Mouse (Mus musculus) erythroid progenitor cell, adult 5-6 weeks (primary cell): ENCODE data around the gene Klhl12. TPM values are rescaled to one million over a fixed set of nuclear protein-coding genes. Genes with fewer than 3 reads are reported as not detected.
A peak's percentile ranks its signal among the peaks of the same experiment; 100 is the strongest.
"Not testable (repeated sequence)": the region's sequence is repeated elsewhere in the genome, so short reads cannot be mapped to it uniquely, and the experiment has no call there.

Experiments
- ATAC-seq: replicated peaks from 2 replicates; pipeline ENCODE4 v1.8.0; 2016; ENCODE audit warnings: moderate number of reproducible peaks, mild to moderate bottlenecking, moderate TSS enrichment, inconsistent platforms; ENCODE audit not compliant: poor library complexity, low FRiP score, severe bottlenecking
- total RNA-seq, 2 experiments: library from RNA; stranded (forward) in 1 of 2; stranded (reverse) in 1 of 2; fragments of 150-400 nt in 1 of 2; fragments of 186-747, 209-891 nt in 1 of 2; gene quantifications; 2 replicates each; pipeline versions ENCODE4 v1.2.3 to v1.2.4; 2015 to 2017; ENCODE audit warnings: low replicate concordance in 2 of 2

Klhl12 gene
- total RNA-seq (2015; ENCODE audit: low replicate concordance) (134 TPM in 2 replicates), total RNA-seq (2017; ENCODE audit: low replicate concordance) (126 and 208 TPM in 2 replicates)

GRCm38 (mm10) chr1:134454904-134455824 lies at the start of gene Klhl12:
Gene Klhl12 (plus strand): TSS chr1:134455531.
- peak; percentile 87 for ATAC-seq

GRCm38 (mm10) chr1:134406414-134406771 lies 48.9 kb upstream of the Klhl12 start:
- peak; percentile 10; the same call in 1 of the 2 replicates for ATAC-seq

- no peak for ATAC-seq
Measured at GRCm38 (mm10) chr1:134408080-134408479, 47.3 kb upstream of the Klhl12 start.

DNA sequence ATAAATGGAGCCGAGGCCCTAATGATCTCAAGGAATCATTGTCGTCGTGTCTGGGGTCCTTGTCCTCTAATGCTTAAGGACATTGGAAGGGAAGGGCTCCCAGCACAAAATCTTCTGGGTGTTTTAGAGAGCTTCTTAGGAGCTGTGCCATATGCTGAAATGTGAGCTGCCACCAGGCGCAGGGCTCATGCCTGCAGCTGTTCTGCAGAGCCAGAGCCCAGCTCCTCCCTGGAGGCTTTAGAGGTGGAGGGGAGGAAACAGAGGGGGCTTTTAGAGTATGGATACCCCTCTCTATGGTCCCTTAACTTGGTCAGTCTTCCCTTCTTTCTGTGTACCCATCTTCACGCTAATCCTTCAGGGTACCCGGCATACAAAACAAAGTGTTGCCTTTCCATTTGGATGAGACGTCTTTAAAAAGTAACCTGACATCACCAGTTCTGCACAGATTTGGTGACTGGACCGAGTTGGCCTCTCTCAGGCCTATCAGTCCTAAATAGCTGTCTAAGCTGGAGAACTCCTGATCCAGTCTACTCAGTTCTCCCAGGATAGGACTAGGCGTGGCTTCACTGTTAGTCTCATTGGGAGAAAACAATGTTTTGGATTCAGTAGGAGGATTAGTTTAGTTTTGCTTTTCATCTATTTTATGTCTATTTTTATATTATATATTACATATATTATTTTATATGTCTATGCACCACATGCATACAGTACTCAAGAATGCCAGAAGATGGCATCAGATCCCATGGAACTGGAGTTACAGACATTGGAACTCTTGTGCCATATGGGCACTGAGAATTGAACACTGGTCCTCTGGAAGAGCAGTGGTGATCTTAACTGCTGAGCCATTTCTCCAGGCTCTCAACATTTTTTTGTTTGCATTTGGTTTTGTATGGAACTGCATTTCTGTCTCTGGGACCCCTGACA lies 43.4 kb upstream of the Klhl12 start:
- ATAC-seq: no peak

DNA sequence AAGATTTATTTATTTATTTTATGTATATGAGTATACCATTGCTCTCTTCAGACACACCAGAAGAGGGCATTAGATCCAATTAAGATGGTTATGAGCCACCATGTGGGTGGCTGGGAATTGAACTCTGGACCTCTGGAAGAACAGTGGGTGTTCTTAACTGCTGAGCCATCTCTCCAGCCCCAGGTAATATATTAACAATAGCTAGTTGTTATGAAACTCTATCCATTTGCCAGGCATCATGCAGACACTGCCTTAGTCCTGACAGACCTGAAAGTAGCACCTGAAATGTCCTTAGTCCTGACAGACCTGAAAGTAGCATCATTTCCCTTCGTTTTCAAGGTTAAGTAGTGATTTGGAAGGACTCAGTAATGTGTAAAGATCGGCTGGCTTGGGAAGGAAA lies 41.3 kb upstream of the Klhl12 start:
- no peak for ATAC-seq

DNA sequence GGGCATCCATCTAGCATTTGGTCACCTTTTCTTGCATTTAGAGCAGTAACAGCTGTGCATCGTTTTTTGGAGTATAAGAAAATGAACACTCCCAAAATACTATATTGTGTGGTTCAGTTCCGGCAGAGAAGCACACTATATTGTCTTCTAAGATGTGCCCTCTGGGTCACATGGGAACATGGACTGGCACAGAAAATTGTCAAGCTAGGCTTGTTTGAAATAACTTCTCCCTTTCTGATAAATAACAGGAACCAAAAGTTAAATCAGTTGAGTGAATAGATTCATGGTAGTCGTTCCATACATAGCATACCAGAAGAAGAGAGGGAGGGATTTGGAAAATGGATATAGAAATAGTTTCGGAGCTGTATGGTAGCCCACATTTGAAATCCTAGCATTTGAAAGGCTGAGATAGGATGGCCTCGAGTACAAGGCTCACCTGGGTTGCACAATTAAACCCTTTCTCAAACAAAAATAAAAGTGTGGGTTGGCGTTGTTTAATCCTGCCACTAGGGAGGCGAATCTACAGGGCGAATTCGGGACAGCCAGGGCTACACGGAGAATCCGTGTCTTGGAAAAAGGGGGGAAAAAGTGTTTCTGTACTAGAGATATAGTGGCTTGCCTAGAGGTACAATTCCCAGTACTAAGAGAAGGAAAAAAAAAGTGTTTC lies 40.7 kb upstream of the Klhl12 start:
- peak; percentile 45 for ATAC-seq

GRCm38 (mm10) chr1:134415168-134415831 lies 40.0 kb upstream of the Klhl12 start, which contains the start of gene Adipor1:
Gene Adipor1 (plus strand): TSS chr1:134415378.
- ATAC-seq: peak; percentile 94

DNA sequence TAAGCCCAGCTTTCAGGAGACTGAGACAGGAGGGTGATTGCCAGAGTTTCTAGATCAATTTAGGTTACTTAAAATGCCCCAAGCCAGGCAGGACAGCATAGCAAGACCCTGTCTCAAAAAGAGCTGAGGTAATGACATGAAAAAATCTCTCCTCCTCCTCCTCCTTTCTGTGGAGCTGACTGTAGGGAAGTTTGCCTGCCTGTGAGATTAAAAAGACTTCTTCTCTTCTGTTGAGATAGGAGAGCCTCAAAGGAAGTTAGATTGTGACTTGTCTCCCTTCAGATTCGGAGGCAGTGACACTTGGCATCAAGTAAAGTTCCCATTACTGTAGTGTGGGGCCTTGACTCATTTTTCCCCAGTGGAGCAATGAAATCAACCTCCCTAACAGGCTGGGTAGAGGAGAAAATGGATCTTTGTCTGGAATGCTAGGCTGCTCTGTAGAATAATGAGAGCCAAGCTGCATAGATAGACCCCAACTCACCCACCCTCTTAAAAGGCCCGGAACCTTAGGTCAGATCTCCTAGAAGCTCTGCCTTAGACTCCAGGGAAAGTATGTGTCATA lies 36.8 kb upstream of the Klhl12 start:
- ATAC-seq: no peak

DNA sequence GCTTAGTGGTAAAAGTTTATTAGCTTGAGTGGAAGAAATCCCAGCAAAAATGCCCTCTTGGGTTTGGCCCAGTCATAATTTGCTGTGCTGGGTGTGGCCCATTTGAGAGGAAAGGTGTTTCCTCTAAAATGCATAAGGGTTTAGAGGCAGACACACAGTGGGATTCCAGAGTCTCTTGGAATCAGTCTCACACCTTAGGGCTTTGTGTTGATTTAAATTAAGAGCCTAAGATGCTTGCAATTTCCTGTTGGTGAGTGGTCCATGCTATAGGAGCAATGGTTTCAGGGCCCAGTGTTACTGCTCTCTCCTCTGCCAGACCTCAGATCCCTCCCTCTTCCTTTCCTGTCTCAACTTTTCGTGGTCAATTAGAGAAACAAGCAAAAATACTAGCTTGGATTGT lies 36.2 kb upstream of the Klhl12 start:
- no peak for ATAC-seq

DNA sequence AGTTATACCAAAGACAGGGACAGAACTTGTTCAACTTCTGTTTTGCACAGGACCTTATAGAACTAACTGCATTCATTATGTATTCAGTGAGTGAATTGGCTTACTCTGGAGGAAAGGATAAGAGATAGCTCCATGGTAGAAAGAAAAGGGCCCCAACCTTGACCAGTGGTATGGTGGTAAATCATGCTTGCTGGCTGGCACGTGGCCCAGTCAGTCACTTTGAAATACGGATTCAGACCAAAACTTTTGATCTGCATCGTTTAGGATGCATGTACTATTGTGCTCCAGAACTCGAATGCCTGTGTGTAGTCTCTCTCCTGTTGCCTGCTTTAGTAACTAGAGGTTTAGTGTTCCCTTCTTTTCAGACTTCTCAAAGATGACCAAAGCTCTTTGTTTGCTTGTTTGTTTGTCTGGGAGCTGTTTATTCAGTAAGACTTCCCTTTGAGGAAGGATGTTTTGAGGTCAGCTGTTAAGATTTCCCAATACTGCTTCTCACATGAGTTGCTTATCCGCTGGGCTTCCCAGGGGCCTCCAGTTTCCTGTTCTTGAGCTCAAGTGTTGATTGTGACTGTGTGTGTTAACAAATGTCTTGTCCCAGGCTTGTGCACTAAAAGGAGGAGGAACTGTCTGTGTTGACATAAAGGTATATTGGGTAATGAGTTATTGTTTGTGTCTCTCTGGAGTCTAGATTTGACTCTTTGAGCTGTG lies 35.4 kb upstream of the Klhl12 start:
- no peak for ATAC-seq

- ATAC-seq: peak; percentile 73
Measured at GRCm38 (mm10) chr1:134423911-134424310, 31.4 kb upstream of the Klhl12 start.

- ATAC-seq: peak; percentile 94
Measured at GRCm38 (mm10) chr1:134426289-134426688, 29.0 kb upstream of the Klhl12 start.

- no peak for ATAC-seq
Measured at GRCm38 (mm10) chr1:134433002-134433401, 22.3 kb upstream of the Klhl12 start.

GRCm38 (mm10) chr1:134433473-134433872 lies 21.9 kb upstream of the Klhl12 start:
- ATAC-seq: no peak

DNA sequence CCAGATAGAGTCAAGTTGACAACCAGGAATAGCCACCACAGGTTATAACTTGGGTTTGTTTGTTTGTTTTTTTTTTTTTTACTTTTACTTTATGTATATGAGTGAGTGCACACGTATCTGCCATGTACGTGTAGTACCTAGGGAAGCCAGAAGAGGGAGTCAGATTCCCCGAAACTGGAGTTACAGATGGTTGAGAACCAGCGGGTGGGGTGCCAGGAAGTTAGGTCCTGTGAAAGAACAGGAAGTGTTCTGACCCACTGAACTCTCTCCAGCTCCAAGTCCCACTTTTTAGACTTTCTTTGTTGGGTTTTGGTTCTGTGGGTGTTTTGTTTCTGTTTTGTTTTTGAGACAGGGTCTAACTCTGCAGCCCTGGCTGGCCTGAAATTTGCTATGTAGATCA lies 19.9 kb upstream of the Klhl12 start:
- peak; percentile 88 for ATAC-seq

- ATAC-seq: no peak
Measured at GRCm38 (mm10) chr1:134440437-134440836, 14.9 kb upstream of the Klhl12 start.

GRCm38 (mm10) chr1:134441737-134442136 lies 13.6 kb upstream of the Klhl12 start:
- ATAC-seq: not testable (repeated sequence)

DNA sequence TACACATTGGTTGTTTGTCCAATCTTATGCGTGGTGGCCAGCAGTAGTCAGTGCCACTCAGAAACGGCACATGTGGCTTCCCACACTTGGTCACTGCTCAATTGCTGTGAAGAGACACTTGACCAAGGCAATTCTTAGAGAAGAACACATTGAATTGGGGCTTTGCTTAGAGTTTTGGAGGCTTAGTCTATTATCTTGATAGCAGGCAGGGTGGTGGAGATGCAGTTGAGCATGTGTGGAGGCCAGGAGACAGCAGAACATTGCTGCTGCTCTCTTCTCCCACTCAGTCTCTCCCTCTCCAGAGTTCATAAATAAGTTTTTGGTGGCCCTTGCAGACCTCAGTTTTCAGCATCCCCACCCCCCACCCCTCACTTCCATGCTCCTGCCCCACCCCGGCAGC lies 12.9 kb upstream of the Klhl12 start:
- no peak for ATAC-seq
